Mouse (Mus musculus): ENCODE measurements around the gene 4930412O13Rik.

DNA sequence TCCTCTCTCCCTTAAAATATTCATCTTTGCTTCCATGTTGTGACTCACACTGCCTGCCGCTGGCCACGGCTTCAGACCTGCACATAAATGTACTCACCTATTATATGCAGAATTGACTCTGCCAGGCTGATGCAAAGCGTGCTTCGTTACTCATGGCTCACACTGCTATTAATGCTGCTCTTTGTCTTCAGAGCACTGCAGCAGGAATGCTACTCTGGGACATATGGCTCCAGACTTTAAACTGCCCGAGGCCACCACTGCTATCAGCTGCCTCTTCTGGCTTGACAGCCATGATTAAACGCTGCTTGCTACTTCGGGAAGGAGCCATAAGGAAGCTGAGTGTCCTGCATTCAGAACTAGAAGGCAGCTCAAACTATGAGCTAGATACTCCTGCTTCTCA is 45.9 kb upstream of the 4930412O13Rik start:
- no peak for TF ChIP-seq POLR2A (IDR thresholded peaks at IDR 0.05; ENCODE audit: borderline replicate concordance, extremely low read depth, insufficient read depth, insufficient read length, poor library complexity, severe bottlenecking)
- no peak for TF ChIP-seq CTCF (IDR thresholded peaks at IDR 0.05; ENCODE audit: borderline replicate concordance, extremely low read depth, insufficient read depth, insufficient read length)
